Comparison of ENCODE assay signal across 7 mouse cellular contexts in the genomic region with DNA sequence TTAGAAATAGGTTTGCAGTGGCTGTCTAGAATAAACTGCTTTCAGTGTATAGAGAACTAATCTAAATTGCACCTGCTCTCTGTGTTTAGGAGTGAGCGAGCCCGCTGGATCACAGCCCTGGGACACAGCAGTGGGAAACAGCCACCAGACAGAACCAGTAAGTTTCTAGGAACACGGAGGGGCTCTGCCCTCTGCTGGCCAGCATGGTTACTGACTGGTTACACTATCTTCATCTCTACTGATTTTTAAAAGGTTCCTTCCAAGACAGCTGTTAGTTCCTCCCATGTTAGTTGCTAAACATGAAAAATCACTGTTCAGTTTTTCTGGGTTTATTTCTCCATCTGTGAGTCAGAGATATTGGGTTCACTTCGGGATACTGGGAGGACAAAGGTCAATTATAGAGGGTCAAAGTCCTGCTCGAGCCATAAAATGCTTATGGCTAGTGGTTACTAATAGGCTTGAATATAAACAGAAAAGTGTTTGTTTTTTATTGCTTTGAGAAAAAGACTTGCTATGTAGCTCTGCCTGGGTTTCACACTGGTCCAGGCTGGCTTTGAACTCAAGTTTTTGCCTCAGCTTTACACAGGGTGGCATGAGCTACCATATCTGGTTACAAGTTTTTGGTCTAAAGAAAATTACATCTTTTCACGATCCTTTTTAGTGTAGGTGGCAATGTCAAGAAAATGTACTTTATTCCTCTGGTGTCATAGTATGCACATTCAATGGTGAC.
A peak's percentile ranks its signal among the peaks of the same experiment; 100 is the strongest.
DNase-seq lines count a peak whose midpoint lies in the region.

No protein-coding gene starts in this region.

- DNase-seq in ZHBTc4 (ENCODE audit: low read depth, low spot score): peak; percentile 71
- peak; percentile 14 for DNase-seq in cerebellum, adult 9-11 months
- peak; percentile 50 to 53 for DNase-seq in frontal cortex, postnatal 25 days (ENCODE audit: low spot score in 2 of 2)
- peak; percentile 42 for DNase-seq in induced T-regulatory cell, adult 2 months (ENCODE audit: low read depth)
- DNase-seq in left cerebral cortex, adult 11 months (ENCODE audit: low spot score): peak; percentile 50
- DNase-seq in mesoderm, embryonic 11.5 days (ENCODE audit: low read depth, low spot score): peak; percentile 70
- DNase-seq in skeletal muscle tissue, adult 2 months (ENCODE audit: low read depth, low spot score): peak; percentile 21

Comparison
In these comparisons a context has a peak if more than half of its experiments do, and no peak if none do; other contexts are left out.
1. Peak in every context shown above with its lines: DNase-seq.
2. DNase-seq: peak in every context shown above with its lines; median percentile 71 in ZHBTc4; 70 in mesoderm, embryonic 11.5 days; 52 in frontal cortex, postnatal 25 days; 50 in left cerebral cortex, adult 11 months; 42 in induced T-regulatory cell, adult 2 months; 21 in skeletal muscle tissue, adult 2 months; 14 in cerebellum, adult 9-11 months.